Mouse (Mus musculus) limb, embryonic 11.5 days (tissue): ENCODE results near the gene Gatad2a. TPM values are rescaled to one million over a fixed set of nuclear protein-coding genes. Genes with fewer than 3 reads are reported as not detected.

Experiments used
- ATAC-seq: fragments of 200-750 bp; cut with Nextera tagmentation; 2 replicates; pipeline ENCODE4 v1.8.0; 2017; ENCODE audit warnings: low read depth; ENCODE audit not compliant: insufficient number of reproducible peaks, low FRiP score, low TSS enrichment
- DNase-seq: peaks from one replicate; pipeline ENCODE4 v3.0.0-alpha.2; 2015; ENCODE audit warnings: low spot score
- H3K27ac ChIP-seq: fragments of 300-500 bp; sonication (generic); replicated peaks from 2 replicates; pipeline ENCODE4 v1.5.1; 2014; ENCODE audit warnings: low read depth, mild to moderate bottlenecking, low read length
- H3K27me3 ChIP-seq: fragments of 300-500 bp; sonication (generic); 2 replicates; pipeline ENCODE4 v1.6.1; 2014; ENCODE audit warnings: mild to moderate bottlenecking, low read length, mixed read lengths; ENCODE audit not compliant: control insufficient read depth, insufficient read depth
- H3K36me3 ChIP-seq: fragments of 300-500 bp; sonication (generic); 2 replicates; pipeline ENCODE4 v1.6.1; 2014; ENCODE audit warnings: mild to moderate bottlenecking, low read length, moderate library complexity, mixed read lengths; ENCODE audit not compliant: control insufficient read depth, insufficient read depth
- H3K4me1 ChIP-seq: fragments of 300-500 bp; sonication (generic); 2 replicates; pipeline ENCODE4 v1.6.1; 2014; ENCODE audit warnings: low read length, mixed read lengths; ENCODE audit not compliant: control insufficient read depth, insufficient read depth
- H3K4me2 ChIP-seq: fragments of 300-500 bp; sonication (generic); 2 replicates; pipeline ENCODE4 v1.6.1; 2014; ENCODE audit warnings: low read depth, mild to moderate bottlenecking, moderate library complexity; ENCODE audit not compliant: severe bottlenecking
- H3K4me3 ChIP-seq: fragments of 300-500 bp; sonication (generic); 2 replicates; pipeline ENCODE4 v1.5.1; 2014; ENCODE audit warnings: low read depth, low read length
- H3K9ac ChIP-seq: fragments of 300-500 bp; sonication (generic); 2 replicates; pipeline ENCODE4 v1.6.1; 2014; ENCODE audit warnings: mild to moderate bottlenecking, low read length
- H3K9me3 ChIP-seq: fragments of 300-500 bp; sonication (generic); 2 replicates; pipeline ENCODE4 v1.6.1; 2016; ENCODE audit warnings: low read length; ENCODE audit not compliant: control insufficient read depth
- WGBS: fragments of 180-500 bp; shearing (Covaris S2); extraction: QIAGEN DNeasy Blood & Tissue Kit; methylation state at CpG from one replicate; pipeline ENCODE4 v1.1.7; 2014; 5-methylcytosine and 5-hydroxymethylcytosine counted together
- polyA plus RNA-seq: library from polyadenylated mRNA; unstranded; fragments of >200 nt; fragmentation: Nextera tagmentation; extraction: Ambion mirVana; gene quantifications from 2 replicates; pipeline ENCODE4 v1.2.1, GENCODE M21; 2014

Gene Gatad2a
- polyA plus RNA-seq, 1 experiment from 2014 or later: 79.5 TPM

- no peak for DNase-seq
- Histone ChIP-seq H3K9ac (no peak overlapping the region), H3K4me3 (no peak overlapping the region), H3K4me2 (no peak overlapping the region), H3K27ac (no peak overlapping the region), H3K4me1 (no peaks in the 10 kb centered on the region), H3K27me3 (peaks cover 50% of the 10 kb centered on the region), H3K36me3 (no peaks in the 10 kb centered on the region), H3K9me3 (no peaks in the 10 kb centered on the region)
- 52% methylated on average over 3 of the region's 3 CpGs for WGBS
- ATAC-seq: no peak
Measured at GRCm38 (mm10) chr8:69877992-69878391, 118.2 kb downstream of the Gatad2a start.

GRCm38 (mm10) chr8:69877396-69877795, 118.8 kb downstream of the Gatad2a start:
- ATAC-seq: no peak
- no peaks in the 10 kb centered on the region for H3K36me3 ChIP-seq
- no peaks in the 10 kb centered on the region for H3K4me1 ChIP-seq
- H3K4me3 ChIP-seq: no peak overlapping the region
- H3K9ac ChIP-seq: no peak overlapping the region
- no peak for DNase-seq
- no peak overlapping the region for H3K4me2 ChIP-seq
- no peak overlapping the region for H3K27ac ChIP-seq
- no peaks in the 10 kb centered on the region for H3K9me3 ChIP-seq
- WGBS: 85% methylated on average over 4 of the region's 4 CpGs
- peaks cover 44% of the 10 kb centered on the region for H3K27me3 ChIP-seq

GRCm38 (mm10) chr8:69876967-69877366, 119.2 kb downstream of the Gatad2a start:
- Histone ChIP-seq H3K36me3 (no peaks in the 10 kb centered on the region), H3K27ac (no peak overlapping the region), H3K4me1 (no peaks in the 10 kb centered on the region), H3K9ac (no peak overlapping the region), H3K4me2 (no peak overlapping the region), H3K4me3 (no peak overlapping the region), H3K9me3 (no peaks in the 10 kb centered on the region), H3K27me3 (peaks cover 40% of the 10 kb centered on the region)
- 70% methylated on average over 10 of the region's 10 CpGs for WGBS
- DNase-seq: no peak
- ATAC-seq: no peak

- no peak overlapping the region for H3K9ac ChIP-seq
- no peaks in the 10 kb centered on the region for H3K36me3 ChIP-seq
- 47% methylated on average over 10 of the region's 10 CpGs for WGBS
- H3K27ac ChIP-seq: no peak overlapping the region
- no peak overlapping the region for H3K4me2 ChIP-seq
- ATAC-seq (peak; percentile 33; the same call in 1 of the 2 replicates), DNase-seq (no peak)
- H3K4me3 ChIP-seq: no peak overlapping the region
- H3K9me3 ChIP-seq: no peaks in the 10 kb centered on the region
- H3K4me1 ChIP-seq: no peaks in the 10 kb centered on the region
- H3K27me3 ChIP-seq: peaks cover 31% of the 10 kb centered on the region
Measured at GRCm38 (mm10) chr8:69876097-69876496, 120.1 kb downstream of the Gatad2a start.

- H3K9ac ChIP-seq: no peak overlapping the region; the same call in 1 of the 2 replicates
- 87% methylated on average over 13 of the region's 13 CpGs for WGBS
Measured at GRCm38 (mm10) chr8:69874654-69875053, 121.5 kb downstream of the Gatad2a start.

GRCm38 (mm10) chr8:69874155-69874554, 122.0 kb downstream of the Gatad2a start:
- H3K4me1 ChIP-seq: no peaks in the 10 kb centered on the region
- 14% methylated on average over 9 of the region's 9 CpGs for WGBS
- no peak for ATAC-seq
- H3K4me3 ChIP-seq: no peak overlapping the region
- no peaks in the 10 kb centered on the region for H3K36me3 ChIP-seq
- H3K27ac ChIP-seq: no peak overlapping the region
- no peak overlapping the region for H3K4me2 ChIP-seq
- peak; percentile 81 for DNase-seq
- no peak overlapping the region for H3K9ac ChIP-seq
- peaks cover 13% of the 10 kb centered on the region for H3K27me3 ChIP-seq
- H3K9me3 ChIP-seq: no peaks in the 10 kb centered on the region

More at GRCm38 (mm10) chr8:69874654-69875053, 121.5 kb downstream of the Gatad2a start:
- DNase-seq (no peak), ATAC-seq (no peak)
- H3K36me3 ChIP-seq: no peaks in the 10 kb centered on the region
- H3K9me3 ChIP-seq: no peaks in the 10 kb centered on the region
- no peak overlapping the region for H3K27ac ChIP-seq
- H3K4me1 ChIP-seq: no peaks in the 10 kb centered on the region
- H3K4me3 ChIP-seq: no peak overlapping the region
- H3K4me2 ChIP-seq: no peak overlapping the region
- H3K27me3 ChIP-seq: peaks cover 17% of the 10 kb centered on the region

GRCm38 (mm10) chr8:69870907-69871306, 125.3 kb downstream of the Gatad2a start:
- no peak overlapping the region for H3K27ac ChIP-seq
- H3K27me3 ChIP-seq: no peaks in the 10 kb centered on the region
- H3K4me2 ChIP-seq: no peak overlapping the region
- no peaks in the 10 kb centered on the region for H3K4me1 ChIP-seq
- no peak overlapping the region for H3K4me3 ChIP-seq
- H3K36me3 ChIP-seq: no peaks in the 10 kb centered on the region
- ATAC-seq (no peak), DNase-seq (no peak)
- H3K9me3 ChIP-seq: no peaks in the 10 kb centered on the region
- 84% methylated on average over 6 of the region's 6 CpGs for WGBS
- no peak overlapping the region for H3K9ac ChIP-seq

- DNase-seq (no peak), ATAC-seq (no peak)
- Histone ChIP-seq H3K4me1 (no peaks in the 10 kb centered on the region), H3K9me3 (no peaks in the 10 kb centered on the region), H3K4me2 (no peak overlapping the region), H3K4me3 (no peak overlapping the region), H3K9ac (no peak overlapping the region), H3K27me3 (no peaks in the 10 kb centered on the region), H3K36me3 (no peaks in the 10 kb centered on the region), H3K27ac (no peak overlapping the region)
- 81% methylated on average over 11 of the region's 11 CpGs for WGBS
Measured at GRCm38 (mm10) chr8:69870003-69870765, 126.0 kb downstream of the Gatad2a start.
